Mouse (Mus musculus) layer of hippocampus, adult 2 months (tissue): ENCODE data around the gene Stat5b. TPM values are rescaled to one million over a fixed set of nuclear protein-coding genes. Genes with fewer than 3 reads are reported as not detected.

Experiments
- DNase-seq, 2 experiments: peaks; one replicate each; pipeline ENCODE4 v3.0.0; 2022; ENCODE audit warnings: low spot score in 2 of 2
- H3K27ac ChIP-seq: fragments of 200-600 bp; 2 replicates; pipeline ENCODE4 v1.8.1; 2022
- H3K4me3 ChIP-seq: fragments of 200-600 bp; 2 replicates; pipeline ENCODE4 v1.8.1; 2022; ENCODE audit warnings: mild to moderate bottlenecking
- CTCF ChIP-seq: fragments of 200-600 bp; conservative IDR thresholded peaks from 2 replicates; pipeline ENCODE4 v1.8.1; 2022; ENCODE audit warnings: antibody characterized with exemption, mild to moderate bottlenecking, moderate library complexity
- total RNA-seq, 2 experiments: library from RNA; stranded (reverse); gene quantifications; 2 replicates each; pipeline ENCODE4 v1.2.3; 2021

Gene Stat5b
- total RNA-seq, 2 experiments from 2014 or later = 11.6 to 13.8 TPM

- H3K27ac ChIP-seq = peak overlapping the region; percentile 96
- DNase-seq = no peak
- TF ChIP-seq CTCF = no peak
- peak overlapping the region; percentile 97 for H3K4me3 ChIP-seq
Observed at GRCm38 (mm10) chr11:100737105-100737733, 113.3 kb downstream of the Stat5b start.

GRCm38 (mm10) chr11:100736746-100737080 is 113.8 kb downstream of the Stat5b start:
- DNase-seq = no peak
- Histone ChIP-seq H3K4me3 (peak overlapping the region; percentile 97), H3K27ac (no peak overlapping the region)
- TF ChIP-seq CTCF = no peak

- no peak for DNase-seq
- no peak for TF ChIP-seq CTCF
- H3K4me3 ChIP-seq = no peak overlapping the region
- no peak overlapping the region for H3K27ac ChIP-seq
Observed at GRCm38 (mm10) chr11:100735954-100736745, 114.4 kb downstream of the Stat5b start.

- no peak for TF ChIP-seq CTCF
- H3K4me3 ChIP-seq = no peak overlapping the region
- no peak overlapping the region for H3K27ac ChIP-seq
- no peak for DNase-seq
Observed at GRCm38 (mm10) chr11:100735134-100735865, 115.2 kb downstream of the Stat5b start.

Other genes starting within 250 kb of the Stat5b start
- 10 to 100 TPM; 11.8 to 13.1 TPM for gene Nkiras2, start 231.5 kb downstream of the Stat5b start, total RNA-seq
- gene Dnajc7, start 230.6 kb downstream of the Stat5b start, total RNA-seq = 100 to 1,000 TPM; 242 to 257 TPM
- under 1 TPM; 0.20 to 0.67 TPM for gene Zfp385c, start 158.3 kb downstream of the Stat5b start, total RNA-seq
- 1 to 10 TPM; 1.6 to 2.3 TPM for gene Dhx58, start 146.5 kb downstream of the Stat5b start, total RNA-seq
- gene Kat2a, start 138.3 kb downstream of the Stat5b start, total RNA-seq = 10 to 100 TPM; 55.4 to 57.8 TPM
- gene Hspb9, start 136.9 kb downstream of the Stat5b start, total RNA-seq = not detected
- 100 to 1,000 TPM; 137 to 148 TPM for gene Rab5c, start 112.5 kb downstream of the Stat5b start, total RNA-seq
- gene Kcnh4, start 90.8 kb downstream of the Stat5b start, total RNA-seq = 1 to 10 TPM; 1.8 to 2.8 TPM
- not detected for gene Hcrt, start 87.8 kb downstream of the Stat5b start, total RNA-seq
- 1 to 10 TPM; 4.3 to 5.2 TPM for gene Ghdc, start 79.8 kb downstream of the Stat5b start, total RNA-seq
- 1 to 10 TPM; 1.7 to 2.0 TPM for gene Stat5a, start 8.6 kb upstream of the Stat5b start, total RNA-seq
- 10 to 100 TPM; 39.5 to 42.3 TPM for gene Stat3, start 88.8 kb upstream of the Stat5b start, total RNA-seq
- gene Cavin1, start 120.2 kb upstream of the Stat5b start, total RNA-seq = 10 to 100 TPM; 14.3 to 16.3 TPM
- gene Atp6v0a1, start 158.7 kb upstream of the Stat5b start, total RNA-seq = 100 to 1,000 TPM; 457 to 476 TPM
- gene Naglu, start 219.3 kb upstream of the Stat5b start, total RNA-seq = 1 to 10 TPM; 8.7 to 9.6 TPM
- gene Hsd17b1, start 227.7 kb upstream of the Stat5b start, total RNA-seq = under 1 TPM; 0.71 to 0.92 TPM
- gene Coasy, start 231.8 kb upstream of the Stat5b start, total RNA-seq = 10 to 100 TPM; 24.9 to 25.8 TPM
- gene Mlx, start 236.6 kb upstream of the Stat5b start, total RNA-seq = 10 to 100 TPM; 40.0 to 41.1 TPM
- gene Psmc3ip, start 244.7 kb upstream of the Stat5b start, total RNA-seq = 1 to 10 TPM; 4.4 to 4.7 TPM